ENCODE assay signal across 18 mouse cellular contexts in genomic region chr3:132115772-132116511, GRCm38 (mm10). TPM values are rescaled to one million over a fixed set of nuclear protein-coding genes. Genes with fewer than 3 reads are reported as not detected.
A peak's percentile ranks its signal among the peaks of the same experiment; 100 is the strongest.
DNase-seq lines count a peak whose midpoint lies in the region; ATAC-seq and TF ChIP-seq lines count a peak whose summit lies in the region.
"Had no signal": no experiment of that assay in that cellular context is flagged by ENCODE, and none has a peak within 500 bp of the region (broad histone marks: within the 10 kb centered on the region; RNA-seq: fewer than 3 reads in every experiment).

No protein-coding gene starts in this region.

- H3K4me2 ChIP-seq in embryonic facial prominence, embryonic 13.5 days: no peak overlapping the region
- H3K4me2 ChIP-seq in liver, postnatal 0 days (ENCODE audit: low read depth, low read length): no peak overlapping the region
- H3K4me2 ChIP-seq in liver, embryonic 11.5 days: no peak overlapping the region
- H3K4me2 ChIP-seq: forebrain, embryonic 15.5 days; hindbrain, embryonic 14.5 days; intestine, embryonic 15.5 days had no signal

- no peak overlapping the region for H3K4me3 ChIP-seq in embryonic facial prominence, embryonic 13.5 days
- H3K4me3 ChIP-seq in embryonic facial prominence, embryonic 10.5 days: no peak overlapping the region
- H3K4me3 ChIP-seq in liver, postnatal 0 days (ENCODE audit: low read depth, low read length): no peak overlapping the region
- H3K4me3 ChIP-seq in liver, embryonic 11.5 days (ENCODE audit: low read depth, low read length): no peak overlapping the region
- H3K4me3 ChIP-seq: forebrain, embryonic 15.5 days; heart, adult 2 months; hindbrain, embryonic 10.5 days; intestine, embryonic 15.5 days had no signal

- no peak for TF ChIP-seq EP300 in liver, postnatal 0 days (IDR thresholded peaks at IDR 0.05; ENCODE audit: low read depth)

- no peaks in the 10 kb centered on the region; the same call in 1 of the 2 replicates for H3K36me3 ChIP-seq in embryonic facial prominence, embryonic 13.5 days
- no peaks in the 10 kb centered on the region for H3K36me3 ChIP-seq in embryonic facial prominence, embryonic 10.5 days (replicated peaks)
- no peaks in the 10 kb centered on the region for H3K36me3 ChIP-seq in liver, postnatal 0 days (replicated peaks; ENCODE audit: insufficient read depth, low read length)
- H3K36me3 ChIP-seq in liver, embryonic 11.5 days (ENCODE audit: control insufficient read depth, insufficient read depth, low read length): no peaks in the 10 kb centered on the region
- H3K36me3 ChIP-seq: forebrain, embryonic 15.5 days; hindbrain, embryonic 10.5 days; intestine, embryonic 15.5 days had no signal

- no peak for ATAC-seq in embryonic facial prominence, embryonic 13.5 days (ENCODE audit: insufficient number of reproducible peaks, insufficient read depth, low FRiP score, low TSS enrichment, low read depth)
- ATAC-seq in liver, postnatal 0 days: 0 out of 2 replicates have a peak, but pooled peaks have one; percentile 15
- no peak for ATAC-seq in liver, embryonic 11.5 days (replicated peaks; ENCODE audit: low FRiP score)
- ATAC-seq in granulocyte monocyte progenitor cell, adult 5-6 weeks (replicated peaks; ENCODE audit: poor library complexity, severe bottlenecking): peak; percentile 92
- ATAC-seq in megakaryocyte progenitor cell, adult 5-6 weeks (replicated peaks; ENCODE audit: poor library complexity): peak; percentile 87
- ATAC-seq: forebrain, embryonic 15.5 days; intestine, embryonic 15.5 days had no signal

- H3K27ac ChIP-seq in embryonic facial prominence, embryonic 13.5 days: peak overlapping the region; percentile 40; the same call in 1 of the 2 replicates
- H3K27ac ChIP-seq in embryonic facial prominence, embryonic 10.5 days (replicated peaks): no peak overlapping the region
- no peak overlapping the region for H3K27ac ChIP-seq in liver, postnatal 0 days (ENCODE audit: low read depth)
- no peak overlapping the region for H3K27ac ChIP-seq in liver, embryonic 11.5 days (ENCODE audit: low read depth, low read length)
- H3K27ac ChIP-seq: forebrain, embryonic 15.5 days; heart, adult 2 months; hindbrain, embryonic 10.5 days; hindbrain, embryonic 14.5 days; intestine, embryonic 15.5 days had no signal

- no peak for TF ChIP-seq CTCF in liver, postnatal 0 days (IDR thresholded peaks at IDR 0.05; ENCODE audit: low read depth)

- peaks cover 4% of the 10 kb centered on the region; the same call in 1 of the 2 replicates for H3K4me1 ChIP-seq in embryonic facial prominence, embryonic 13.5 days
- peaks cover 7% of the 10 kb centered on the region for H3K4me1 ChIP-seq in embryonic facial prominence, embryonic 10.5 days
- no peaks in the 10 kb centered on the region for H3K4me1 ChIP-seq in liver, postnatal 0 days (ENCODE audit: insufficient read depth)
- H3K4me1 ChIP-seq in liver, embryonic 11.5 days (replicated peaks; ENCODE audit: control insufficient read depth, insufficient read depth, low read length): no peaks in the 10 kb centered on the region
- H3K4me1 ChIP-seq: forebrain, embryonic 15.5 days; hindbrain, embryonic 10.5 days; intestine, embryonic 15.5 days had no signal

- no peaks in the 10 kb centered on the region for H3K27me3 ChIP-seq in embryonic facial prominence, embryonic 13.5 days
- H3K27me3 ChIP-seq in embryonic facial prominence, embryonic 10.5 days (replicated peaks; ENCODE audit: low read depth, poor library complexity, severe bottlenecking): no peaks in the 10 kb centered on the region
- H3K27me3 ChIP-seq in liver, postnatal 0 days (ENCODE audit: insufficient read depth, low read length): no peaks in the 10 kb centered on the region
- H3K27me3 ChIP-seq in liver, embryonic 11.5 days (replicated peaks; ENCODE audit: control insufficient read depth, insufficient read depth, low read length): no peaks in the 10 kb centered on the region
- H3K27me3 ChIP-seq: forebrain, embryonic 15.5 days; intestine, embryonic 15.5 days had no signal

- H3K9me3 ChIP-seq in embryonic facial prominence, embryonic 13.5 days: no peaks in the 10 kb centered on the region
- no peaks in the 10 kb centered on the region for H3K9me3 ChIP-seq in embryonic facial prominence, embryonic 10.5 days
- H3K9me3 ChIP-seq in liver, postnatal 0 days (ENCODE audit: low read length): no peaks in the 10 kb centered on the region
- H3K9me3 ChIP-seq in liver, embryonic 11.5 days (ENCODE audit: control insufficient read depth, low read length): no peaks in the 10 kb centered on the region
- H3K9me3 ChIP-seq: forebrain, embryonic 15.5 days; hindbrain, embryonic 10.5 days; intestine, embryonic 15.5 days had no signal

- H3K9ac ChIP-seq in embryonic facial prominence, embryonic 13.5 days: no peak overlapping the region
- H3K9ac ChIP-seq in liver, postnatal 0 days (replicated peaks): no peak overlapping the region
- H3K9ac ChIP-seq in liver, embryonic 11.5 days (ENCODE audit: low read depth, low read length): no peak overlapping the region
- H3K9ac ChIP-seq: forebrain, embryonic 15.5 days; hindbrain, embryonic 14.5 days; intestine, embryonic 15.5 days had no signal

- 45% methylated on average over 7 of the region's 7 CpGs for WGBS in embryonic facial prominence, embryonic 13.5 days
- 82% methylated on average over 7 of the region's 7 CpGs for WGBS in embryonic facial prominence, embryonic 10.5 days
- WGBS in liver, postnatal 0 days (ENCODE audit: insufficient replicate concordance): 57% methylated on average over 7 of the region's 7 CpGs
- WGBS in liver, embryonic 11.5 days: 72% methylated on average over 7 of the region's 7 CpGs

- DNase-seq in embryonic facial prominence, embryonic 10.5 days (ENCODE audit: low spot score): no peak
- DNase-seq in liver, postnatal 0 days: no peak
- no peak for DNase-seq in liver, embryonic 11.5 days (ENCODE audit: low spot score)
- no peak for DNase-seq in B cell, adult 2 months
- no peak for DNase-seq in kidney, adult 8-10 months
- DNase-seq: adrenal gland, postnatal 10 days; cerebellum, adult 18-20 months; cerebellum, adult 9-11 months; cerebellum, postnatal 36 days; heart, adult 2 months; heart, postnatal 10 days had no signal

RNA-seq across cellular contexts. Expression of gene Dkk2, which starts 30.9 kb away (rescaled TPM):
- 32.7 and 40.1 TPM in 2 replicates for polyA plus RNA-seq in embryonic facial prominence, embryonic 13.5 days (2015; fragmentation: Nextera tagmentation; extraction: Ambion mirVana)
- polyA plus RNA-seq in embryonic facial prominence, embryonic 10.5 days (2016; fragmentation: Nextera tagmentation; extraction: Ambion mirVana): 5.7 and 12.1 TPM in 2 replicates
- polyA plus RNA-seq in liver, postnatal 0 days (2015; fragmentation: Nextera tagmentation; extraction: Ambion mirVana): 0.02 and 0.06 TPM in 2 replicates
- 3.1 TPM in 2 replicates for polyA plus RNA-seq in liver, embryonic 11.5 days (2014; fragmentation: Nextera tagmentation; extraction: Ambion mirVana)
- not detected in 2 replicates for total RNA-seq in granulocyte monocyte progenitor cell, adult 5-6 weeks (2014; fragmentation: Nextera tagmentation)
- total RNA-seq in granulocyte monocyte progenitor cell, adult 5-6 weeks (2017): not detected in 2 replicates
- not detected in 2 replicates for total RNA-seq in megakaryocyte progenitor cell, adult 5-6 weeks (2015)
- total RNA-seq in megakaryocyte progenitor cell, adult 5-6 weeks (2017): not detected in 2 replicates

Comparison
In these comparisons a context has a peak if more than half of its experiments do, and no peak if none do; other contexts are left out.
1. ATAC-seq: peak in liver, postnatal 0 days (single experiment), granulocyte monocyte progenitor cell, adult 5-6 weeks (single experiment) and megakaryocyte progenitor cell, adult 5-6 weeks (single experiment); none in embryonic facial prominence, embryonic 13.5 days (single experiment) and liver, embryonic 11.5 days (single experiment).